Mouse (Mus musculus) spleen, adult 2 months (tissue): ENCODE results near the gene Fam20a. TPM values are rescaled to one million over a fixed set of nuclear protein-coding genes. Genes with fewer than 3 reads are reported as not detected.

Experiments used
- DNase-seq, 2 experiments: peaks; one replicate each; pipeline versions ENCODE4 v3.0.0 to v3.0.0-alpha.2; 2012 to 2021; ENCODE audit warnings: low spot score in 2 of 2, low read depth in 1 of 2
- H3K27ac ChIP-seq: fragments of 200-500 bp; 2 replicates; pipeline ENCODE4 v1.5.1; 2012; ENCODE audit warnings: low read length, inconsistent platforms; ENCODE audit not compliant: insufficient read depth
- H3K27me3 ChIP-seq: fragments of 200-500 bp; 2 replicates; pipeline ENCODE4 v1.6.1; 2012; ENCODE audit warnings: mild to moderate bottlenecking, moderate library complexity, low read length, inconsistent platforms; ENCODE audit not compliant: control insufficient read depth, insufficient read depth
- H3K36me3 ChIP-seq: fragments of 200-500 bp; 2 replicates; pipeline ENCODE4 v1.6.1; 2012; ENCODE audit warnings: mild to moderate bottlenecking, low read length, inconsistent platforms; ENCODE audit not compliant: control insufficient read depth, insufficient read depth
- H3K4me1 ChIP-seq: fragments of 200-500 bp; 2 replicates; pipeline ENCODE4 v1.6.1; 2011; ENCODE audit warnings: inconsistent platforms; ENCODE audit not compliant: control insufficient read depth, insufficient read depth, insufficient read length
- H3K4me3 ChIP-seq: fragments of 200-500 bp; 2 replicates; pipeline ENCODE4 v1.5.1; 2011; ENCODE audit warnings: mild to moderate bottlenecking, inconsistent platforms; ENCODE audit not compliant: insufficient read depth, insufficient read length; ENCODE audit errors: extremely low read depth
- CTCF ChIP-seq: fragments of 200-500 bp; IDR thresholded peaks from 2 replicates; pipeline ENCODE4 v1.5.1; 2011; ENCODE audit warnings: mild to moderate bottlenecking, inconsistent platforms; ENCODE audit not compliant: insufficient read depth, insufficient read length, insufficient replicate concordance; ENCODE audit errors: extremely low read depth
- POLR2A ChIP-seq: fragments of 200-500 bp; IDR thresholded peaks from 2 replicates; pipeline ENCODE4 v1.6.1; 2011; ENCODE audit warnings: low read depth, low read length, inconsistent platforms
- WGBS: fragments of 180-500 bp; shearing (Covaris S2); methylation state at CpG from one replicate; pipeline ENCODE4 v1.1.7; 2018; 5-methylcytosine and 5-hydroxymethylcytosine counted together
- polyA plus RNA-seq: library from polyadenylated mRNA; depleted of rRNA; stranded (reverse); fragments of >200 nt; gene quantifications from 2 replicates; pipeline ENCODE4 v1.2.3, GENCODE M21; 2012

Fam20a gene
- polyA plus RNA-seq, 1 experiment, result 3.1 TPM

GRCm38 (mm10) chr11:109706586-109706985, 15.5 kb downstream of the Fam20a start:
- H3K36me3 ChIP-seq, result no peaks in the 10 kb centered on the region
- no peak overlapping the region for H3K4me3 ChIP-seq
- WGBS, result 80% methylated on average over 4 of the region's 4 CpGs
- no peak overlapping the region for H3K27ac ChIP-seq
- H3K4me1 ChIP-seq, result no peaks in the 10 kb centered on the region
- TF ChIP-seq POLR2A, result no peak
- no peak for TF ChIP-seq CTCF
- no peak for DNase-seq
- no peaks in the 10 kb centered on the region for H3K27me3 ChIP-seq

GRCm38 (mm10) chr11:109706055-109706412, 16.0 kb downstream of the Fam20a start:
- no peak overlapping the region for H3K4me3 ChIP-seq
- H3K36me3 ChIP-seq, result no peaks in the 10 kb centered on the region
- H3K27ac ChIP-seq, result no peak overlapping the region
- TF ChIP-seq POLR2A (no peak), CTCF (no peak)
- 78% methylated on average over 9 of the region's 9 CpGs for WGBS
- H3K27me3 ChIP-seq, result no peaks in the 10 kb centered on the region
- H3K4me1 ChIP-seq, result no peaks in the 10 kb centered on the region
- no peak for DNase-seq

GRCm38 (mm10) chr11:109705336-109706054, 16.6 kb downstream of the Fam20a start:
- H3K4me1 ChIP-seq, result no peaks in the 10 kb centered on the region
- WGBS, result 47% methylated on average over 9 of the region's 9 CpGs
- no peak overlapping the region for H3K27ac ChIP-seq
- H3K36me3 ChIP-seq, result no peaks in the 10 kb centered on the region
- DNase-seq, result no peak
- no peak overlapping the region for H3K4me3 ChIP-seq
- TF ChIP-seq CTCF, result no peak
- TF ChIP-seq POLR2A, result no peak
- no peaks in the 10 kb centered on the region for H3K27me3 ChIP-seq

GRCm38 (mm10) chr11:109704311-109705205, 17.5 kb downstream of the Fam20a start:
- H3K4me3 ChIP-seq, result no peak overlapping the region
- no peak overlapping the region for H3K27ac ChIP-seq
- no peaks in the 10 kb centered on the region for H3K4me1 ChIP-seq
- H3K27me3 ChIP-seq, result no peaks in the 10 kb centered on the region
- no peaks in the 10 kb centered on the region for H3K36me3 ChIP-seq
- no peak for TF ChIP-seq CTCF
- no peak for TF ChIP-seq POLR2A
- DNase-seq, result no peak
- 91% methylated on average over 22 of the region's 22 CpGs for WGBS

- no peak overlapping the region for H3K27ac ChIP-seq
- no peaks in the 10 kb centered on the region for H3K36me3 ChIP-seq
- DNase-seq, result no peak
- no peak overlapping the region for H3K4me3 ChIP-seq
- H3K4me1 ChIP-seq, result no peaks in the 10 kb centered on the region
- 80% methylated on average over 9 of the region's 9 CpGs for WGBS
- H3K27me3 ChIP-seq, result no peaks in the 10 kb centered on the region
- TF ChIP-seq POLR2A, result no peak
- TF ChIP-seq CTCF, result no peak
These were observed 18.2 kb downstream of the Fam20a start for GRCm38 (mm10) chr11:109703845-109704244.

- 90% methylated on average over 10 of the region's 10 CpGs for WGBS
- Histone ChIP-seq H3K36me3 (no peaks in the 10 kb centered on the region), H3K4me1 (no peaks in the 10 kb centered on the region), H3K27ac (no peak overlapping the region), H3K4me3 (no peak overlapping the region), H3K27me3 (no peaks in the 10 kb centered on the region)
- TF ChIP-seq POLR2A, result no peak
- TF ChIP-seq CTCF, result no peak
- no peak for DNase-seq
These were observed 19.9 kb downstream of the Fam20a start for GRCm38 (mm10) chr11:109702031-109702815.
